Mouse (Mus musculus): ENCODE measurements around the gene Mbd3.

- TF ChIP-seq POLR2A (IDR thresholded peaks at IDR 0.05; ENCODE audit: control insufficient read depth, extremely low read depth, insufficient read depth, low read length, poor library complexity), result no peak
- no peak for TF ChIP-seq CTCF (IDR thresholded peaks at IDR 0.05; ENCODE audit: borderline replicate concordance, control insufficient read depth, extremely low read depth, insufficient read depth, low read length, poor library complexity)
These were observed 21.9 kb upstream of the Mbd3 start for GRCm38 (mm10) chr10:80421208-80421607.

Data from thymus, adult 2 months (tissue).